Mouse (Mus musculus): ENCODE data around the gene Lyg2. TPM values are rescaled to one million over a fixed set of nuclear protein-coding genes. Genes with fewer than 3 reads are reported as not detected.

The Lyg2 gene
- polyA plus RNA-seq, 1 experiment = not detected

DNA sequence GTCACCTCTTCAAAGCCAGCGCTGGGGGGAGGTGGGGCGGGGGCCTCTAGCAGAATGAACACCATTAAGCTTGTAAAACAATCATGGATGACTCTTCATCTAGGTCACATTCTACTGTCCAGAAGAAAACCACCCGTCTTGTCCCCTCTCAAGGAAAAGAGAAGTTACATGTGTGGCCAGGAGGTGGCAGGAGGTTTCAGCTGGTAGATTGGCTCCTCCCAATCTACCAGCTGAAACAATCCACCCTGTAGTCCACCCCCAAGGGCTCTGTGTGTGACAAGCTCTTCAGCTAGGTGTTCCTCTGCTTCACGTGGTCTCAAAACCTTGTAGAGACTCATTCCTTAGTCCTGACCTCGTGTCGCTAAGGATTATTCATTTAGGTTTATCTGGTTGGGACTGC lies 13.1 kb downstream of the Lyg2 start:
- H3K4me1 ChIP-seq (ENCODE audit: control insufficient read depth, insufficient read depth, insufficient read length, low read length) = no peaks in the 10 kb centered on the region
- peaks cover 14% of the 10 kb centered on the region for H3K36me3 ChIP-seq (ENCODE audit: control insufficient read depth, insufficient read depth, low read length)
- H3K27ac ChIP-seq (ENCODE audit: insufficient read depth, low read depth, low read length) = no peak overlapping the region
- H3K27me3 ChIP-seq (ENCODE audit: control insufficient read depth, insufficient read depth, low read length) = no peaks in the 10 kb centered on the region
- H3K4me3 ChIP-seq (ENCODE audit: low read depth, low read length) = no peak overlapping the region
- TF ChIP-seq POLR2A (IDR thresholded peaks at IDR 0.05; ENCODE audit: low read depth, low read length) (no peak), CTCF (IDR thresholded peaks at IDR 0.05; ENCODE audit: extremely low read depth, insufficient read length, insufficient replicate concordance, low read depth, low read length) (peak; percentile 24; the same call in 1 of the 2 replicates)
- WGBS = 35% methylated on average over 6 of the region's 6 CpGs

DNA sequence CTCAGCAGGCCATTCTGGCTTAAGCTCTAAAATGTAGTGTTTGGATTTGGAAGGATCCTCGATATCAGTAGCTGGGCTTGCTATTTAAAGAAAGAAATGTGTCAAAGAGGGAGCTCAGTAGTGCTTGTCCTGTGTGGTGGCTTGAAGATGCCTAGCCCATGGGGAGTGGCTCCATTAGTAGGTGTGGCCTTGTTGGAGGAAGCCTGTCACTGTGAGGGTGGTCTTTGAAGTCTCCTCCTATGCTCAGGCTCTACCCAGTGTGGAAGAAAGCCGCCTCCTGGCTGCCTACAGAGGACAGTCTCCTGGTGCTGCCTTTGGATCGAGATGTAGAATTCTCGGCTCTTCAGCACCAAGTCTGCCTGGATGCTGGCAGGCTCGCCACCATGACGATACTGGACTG lies 16.0 kb downstream of the Lyg2 start:
- 70% methylated on average over 6 of the region's 6 CpGs for WGBS
- TF ChIP-seq POLR2A (IDR thresholded peaks at IDR 0.05; ENCODE audit: low read depth, low read length) (no peak), CTCF (IDR thresholded peaks at IDR 0.05; ENCODE audit: extremely low read depth, insufficient read length, insufficient replicate concordance, low read depth, low read length) (no peak)
- no peak overlapping the region for H3K4me3 ChIP-seq (ENCODE audit: low read depth, low read length)

DNA sequence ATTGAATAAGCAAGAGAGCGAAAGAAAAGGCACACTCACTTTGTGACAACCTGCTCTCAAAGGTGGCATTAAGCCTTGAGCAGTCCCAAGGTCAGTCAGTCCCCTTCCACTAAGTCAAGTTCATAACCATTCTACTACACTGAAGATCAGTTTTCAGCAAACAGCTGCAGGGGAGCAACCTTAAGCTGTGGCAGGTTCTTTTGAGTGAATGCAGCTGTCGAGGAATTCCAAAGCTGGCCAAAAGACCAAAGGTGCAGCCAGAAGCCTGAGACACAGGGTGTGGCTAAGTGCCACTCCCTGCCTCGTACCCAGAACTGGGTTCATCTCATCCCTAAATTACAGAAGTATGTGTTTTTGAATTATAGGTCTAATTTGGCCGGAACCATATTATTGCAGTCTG lies 16.5 kb downstream of the Lyg2 start:
- TF ChIP-seq POLR2A (IDR thresholded peaks at IDR 0.05; ENCODE audit: low read depth, low read length) (no peak), CTCF (IDR thresholded peaks at IDR 0.05; ENCODE audit: extremely low read depth, insufficient read length, insufficient replicate concordance, low read depth, low read length) (no peak)

More for the DNA sequence above, 16.0 kb downstream of the Lyg2 start:
- Histone ChIP-seq H3K27me3 (ENCODE audit: control insufficient read depth, insufficient read depth, low read length) (no peaks in the 10 kb centered on the region), H3K4me1 (ENCODE audit: control insufficient read depth, insufficient read depth, insufficient read length, low read length) (no peaks in the 10 kb centered on the region), H3K27ac (ENCODE audit: insufficient read depth, low read depth, low read length) (no peak overlapping the region), H3K36me3 (ENCODE audit: control insufficient read depth, insufficient read depth, low read length) (peaks cover 33% of the 10 kb centered on the region)

DNA sequence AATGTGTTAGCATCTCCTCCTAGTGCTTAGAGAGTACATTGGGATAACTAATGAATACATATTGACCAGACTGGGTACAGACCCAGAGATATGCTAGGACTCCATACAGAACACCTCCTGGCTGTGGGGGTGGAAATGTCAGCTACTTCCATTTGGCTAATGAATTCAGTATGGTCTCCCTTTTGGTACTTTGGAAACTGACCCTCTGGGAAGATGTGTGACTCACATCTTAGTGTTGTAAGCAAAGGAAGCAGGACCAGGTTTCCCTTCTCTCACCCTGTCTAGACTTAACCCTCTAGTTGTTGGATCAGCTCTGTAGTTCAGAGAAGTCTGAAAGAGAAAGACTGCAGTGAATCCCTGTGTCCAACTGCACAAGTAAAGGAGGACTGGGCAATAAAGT lies 21.7 kb downstream of the Lyg2 start:
- peaks cover 42% of the 10 kb centered on the region for H3K36me3 ChIP-seq (ENCODE audit: control insufficient read depth, insufficient read depth, low read length)
- no peak overlapping the region for H3K27ac ChIP-seq (ENCODE audit: insufficient read depth, low read depth, low read length)
- no peak overlapping the region for H3K4me3 ChIP-seq (ENCODE audit: low read depth, low read length)
- peaks cover 3% of the 10 kb centered on the region; the same call in 1 of the 2 replicates for H3K4me1 ChIP-seq (ENCODE audit: control insufficient read depth, insufficient read depth, insufficient read length, low read length)
- TF ChIP-seq CTCF (IDR thresholded peaks at IDR 0.05; ENCODE audit: extremely low read depth, insufficient read length, insufficient replicate concordance, low read depth, low read length) (no peak), POLR2A (IDR thresholded peaks at IDR 0.05; ENCODE audit: low read depth, low read length) (no peak)
- no peaks in the 10 kb centered on the region for H3K27me3 ChIP-seq (ENCODE audit: control insufficient read depth, insufficient read depth, low read length)

More for the DNA sequence above, 16.5 kb downstream of the Lyg2 start:
- Histone ChIP-seq H3K4me3 (ENCODE audit: low read depth, low read length) (no peak overlapping the region), H3K4me1 (ENCODE audit: control insufficient read depth, insufficient read depth, insufficient read length, low read length) (no peaks in the 10 kb centered on the region), H3K36me3 (ENCODE audit: control insufficient read depth, insufficient read depth, low read length) (peaks cover 36% of the 10 kb centered on the region), H3K27me3 (ENCODE audit: control insufficient read depth, insufficient read depth, low read length) (no peaks in the 10 kb centered on the region), H3K27ac (ENCODE audit: insufficient read depth, low read depth, low read length) (no peak overlapping the region)
- WGBS = 50% methylated on average over 4 of the region's 4 CpGs

DNA sequence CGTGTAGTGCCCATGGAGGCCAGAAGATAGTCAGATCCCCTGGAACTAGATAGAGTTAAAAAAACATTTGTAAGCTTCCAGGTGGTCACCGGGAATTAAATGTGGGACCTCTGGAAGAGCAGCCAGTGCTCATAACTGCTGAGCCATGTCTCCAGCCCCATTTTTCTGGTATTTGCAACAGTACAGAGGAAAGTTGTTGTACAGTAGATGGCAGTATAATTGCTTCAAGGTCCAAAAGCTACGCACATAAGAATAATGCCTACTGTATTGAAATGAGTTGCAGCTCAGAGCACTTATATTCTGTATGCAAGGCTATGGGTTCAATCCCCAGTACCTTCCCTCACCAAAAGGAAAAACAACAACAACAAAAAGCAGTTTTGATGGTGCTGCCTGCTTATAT lies 24.9 kb downstream of the Lyg2 start:
- no peak overlapping the region for H3K4me3 ChIP-seq (ENCODE audit: low read depth, low read length)
- H3K27me3 ChIP-seq (ENCODE audit: control insufficient read depth, insufficient read depth, low read length) = no peaks in the 10 kb centered on the region
- 33% methylated on average over 3 of the region's 3 CpGs for WGBS
- no peak overlapping the region for H3K27ac ChIP-seq (ENCODE audit: insufficient read depth, low read depth, low read length)
- H3K36me3 ChIP-seq (ENCODE audit: control insufficient read depth, insufficient read depth, low read length) = peaks cover 17% of the 10 kb centered on the region
- peaks cover 5% of the 10 kb centered on the region; the same call in 1 of the 2 replicates for H3K4me1 ChIP-seq (ENCODE audit: control insufficient read depth, insufficient read depth, insufficient read length, low read length)
- no peak for TF ChIP-seq CTCF (IDR thresholded peaks at IDR 0.05; ENCODE audit: extremely low read depth, insufficient read length, insufficient replicate concordance, low read depth, low read length)
- no peak for TF ChIP-seq POLR2A (IDR thresholded peaks at IDR 0.05; ENCODE audit: low read depth, low read length)

DNA sequence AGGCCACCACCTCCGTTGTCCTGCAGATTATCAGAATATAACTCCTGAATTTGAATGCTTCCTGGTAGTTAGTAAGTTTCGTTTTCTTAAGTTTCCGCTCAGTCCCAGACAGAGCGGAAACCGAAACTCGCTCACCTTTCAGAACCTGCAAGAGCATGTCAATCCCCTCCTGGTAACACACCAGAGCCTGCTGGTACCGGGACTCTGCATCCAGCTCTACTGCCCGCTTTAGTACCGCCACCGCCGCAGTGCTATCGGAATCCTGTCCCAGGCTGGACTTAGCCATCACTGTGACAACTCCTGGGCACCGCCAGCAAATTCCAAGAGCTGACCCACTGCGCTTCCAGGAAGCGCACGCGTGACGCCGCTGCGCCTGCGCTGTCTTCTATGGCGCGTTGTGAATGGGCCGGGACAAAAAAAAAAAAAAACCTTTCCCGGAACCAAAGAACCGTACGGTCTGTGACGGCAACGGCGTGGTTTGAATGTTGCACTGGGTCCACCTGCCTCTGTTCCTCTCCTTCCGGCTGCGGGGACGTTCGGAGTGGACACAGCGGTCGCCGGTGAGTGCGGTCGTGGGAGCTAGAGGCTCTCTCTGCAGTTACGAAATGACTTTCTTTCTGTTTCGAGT lies 26.2 kb downstream of the Lyg2 start, which contains the start of the genes Mitd1 and Mrpl30:
TSS of gene Mitd1 (minus strand) at position 387 of the 628 bp plus-strand sequence.
TSS of gene Mrpl30 (plus strand) at position 453 of the 628 bp plus-strand sequence.
- peaks cover 5% of the 10 kb centered on the region; the same call in 1 of the 2 replicates for H3K4me1 ChIP-seq (ENCODE audit: control insufficient read depth, insufficient read depth, insufficient read length, low read length)
- peaks cover 12% of the 10 kb centered on the region for H3K36me3 ChIP-seq (ENCODE audit: control insufficient read depth, insufficient read depth, low read length)
- no peaks in the 10 kb centered on the region for H3K27me3 ChIP-seq (ENCODE audit: control insufficient read depth, insufficient read depth, low read length)
- peak within 1 kb of the TSS; percentile 96 for H3K27ac ChIP-seq (ENCODE audit: insufficient read depth, low read depth, low read length)
- peak within 1 kb of the TSS; percentile 87 for H3K4me3 ChIP-seq (ENCODE audit: low read depth, low read length)
- under 1% methylated on average over 41 of the region's 41 CpGs for WGBS
- TF ChIP-seq POLR2A (IDR thresholded peaks at IDR 0.05; ENCODE audit: low read depth, low read length) (peak; percentile 78), CTCF (IDR thresholded peaks at IDR 0.05; ENCODE audit: extremely low read depth, insufficient read length, insufficient replicate concordance, low read depth, low read length) (no peak)

DNA sequence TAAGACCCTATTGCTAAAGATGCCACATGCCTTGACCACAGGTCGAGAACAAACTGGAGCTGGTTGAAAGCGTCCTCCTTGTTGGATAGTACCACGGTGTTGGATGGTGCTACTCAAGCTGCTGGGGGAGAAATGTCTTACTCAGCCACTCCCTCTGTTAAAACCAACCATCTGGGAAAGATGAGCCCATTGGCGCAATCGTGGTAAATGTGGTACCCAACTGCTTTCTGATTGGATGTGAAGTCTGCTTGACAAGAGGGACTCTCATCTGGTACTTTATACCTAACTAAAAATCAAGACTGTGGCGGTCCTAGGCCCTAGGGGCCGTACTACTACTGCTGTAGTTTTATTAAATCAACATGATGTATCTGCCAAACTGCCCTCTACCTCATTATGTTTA lies 27.1 kb downstream of the Lyg2 start:
- Histone ChIP-seq H3K27me3 (ENCODE audit: control insufficient read depth, insufficient read depth, low read length) (no peaks in the 10 kb centered on the region), H3K27ac (ENCODE audit: insufficient read depth, low read depth, low read length) (peak overlapping the region; percentile 96; the same call in 1 of the 2 replicates), H3K4me3 (ENCODE audit: low read depth, low read length) (no peak overlapping the region), H3K36me3 (ENCODE audit: control insufficient read depth, insufficient read depth, low read length) (peaks cover 9% of the 10 kb centered on the region), H3K4me1 (ENCODE audit: control insufficient read depth, insufficient read depth, insufficient read length, low read length) (peaks cover 5% of the 10 kb centered on the region; the same call in 1 of the 2 replicates)
- WGBS = 74% methylated on average over 7 of the region's 7 CpGs
- no peak for TF ChIP-seq CTCF (IDR thresholded peaks at IDR 0.05; ENCODE audit: extremely low read depth, insufficient read length, insufficient replicate concordance, low read depth, low read length)
- no peak for TF ChIP-seq POLR2A (IDR thresholded peaks at IDR 0.05; ENCODE audit: low read depth, low read length)

All from small intestine, adult 2 months (tissue).